Mouse (Mus musculus): ENCODE results near the gene Ssh2. TPM values are rescaled to one million over a fixed set of nuclear protein-coding genes. Genes with fewer than 3 reads are reported as not detected.

Ssh2 gene
- polyA plus RNA-seq, 1 experiment = 6.1 TPM

- no peaks in the 10 kb centered on the region for H3K4me1 ChIP-seq (ENCODE audit: control insufficient read depth, insufficient read depth, low read length)
- TF ChIP-seq CTCF (IDR thresholded peaks at IDR 0.05; ENCODE audit: low read depth, low read length) (no peak), POLR2A (IDR thresholded peaks at IDR 0.05; ENCODE audit: insufficient read depth, low read length) (no peak), EP300 (IDR thresholded peaks at IDR 0.05; ENCODE audit: insufficient read depth, low read depth, low read length) (no peak)
- no peaks in the 10 kb centered on the region for H3K36me3 ChIP-seq (ENCODE audit: control insufficient read depth, insufficient read depth, low read length, poor library complexity, severe bottlenecking)
- no peak overlapping the region for H3K9ac ChIP-seq (ENCODE audit: low read depth, poor library complexity, severe bottlenecking)
- H3K9me3 ChIP-seq (replicated peaks; ENCODE audit: control insufficient read depth, insufficient read depth, low read length, poor library complexity, severe bottlenecking) = no peaks in the 10 kb centered on the region
- H3K27me3 ChIP-seq (ENCODE audit: control insufficient read depth, insufficient read depth, low read length, poor library complexity, severe bottlenecking) = no peaks in the 10 kb centered on the region
- no peak overlapping the region for H3K27ac ChIP-seq (ENCODE audit: insufficient read depth, low read length)
- H3K4me3 ChIP-seq (ENCODE audit: low read depth, low read length) = no peak overlapping the region
These were observed 19.2 kb downstream of the Ssh2 start for GRCm38 (mm10) chr11:77235267-77235666.

GRCm38 (mm10) chr11:77239658-77240345 lies 23.7 kb downstream of the Ssh2 start:
- no peaks in the 10 kb centered on the region for H3K4me1 ChIP-seq (ENCODE audit: control insufficient read depth, insufficient read depth, low read length)
- no peak overlapping the region for H3K9ac ChIP-seq (ENCODE audit: low read depth, poor library complexity, severe bottlenecking)
- H3K27ac ChIP-seq (ENCODE audit: insufficient read depth, low read length) = no peak overlapping the region
- no peaks in the 10 kb centered on the region for H3K27me3 ChIP-seq (ENCODE audit: control insufficient read depth, insufficient read depth, low read length, poor library complexity, severe bottlenecking)
- TF ChIP-seq CTCF (IDR thresholded peaks at IDR 0.05; ENCODE audit: low read depth, low read length) = no peak
- no peak for TF ChIP-seq EP300 (IDR thresholded peaks at IDR 0.05; ENCODE audit: insufficient read depth, low read depth, low read length)
- TF ChIP-seq POLR2A (IDR thresholded peaks at IDR 0.05; ENCODE audit: insufficient read depth, low read length) = no peak
- no peaks in the 10 kb centered on the region for H3K36me3 ChIP-seq (ENCODE audit: control insufficient read depth, insufficient read depth, low read length, poor library complexity, severe bottlenecking)
- no peaks in the 10 kb centered on the region for H3K9me3 ChIP-seq (replicated peaks; ENCODE audit: control insufficient read depth, insufficient read depth, low read length, poor library complexity, severe bottlenecking)
- H3K4me3 ChIP-seq (ENCODE audit: low read depth, low read length) = no peak overlapping the region

- Histone ChIP-seq H3K4me3 (ENCODE audit: low read depth, low read length) (no peak overlapping the region), H3K27ac (ENCODE audit: insufficient read depth, low read length) (no peak overlapping the region), H3K36me3 (ENCODE audit: control insufficient read depth, insufficient read depth, low read length, poor library complexity, severe bottlenecking) (no peaks in the 10 kb centered on the region), H3K27me3 (ENCODE audit: control insufficient read depth, insufficient read depth, low read length, poor library complexity, severe bottlenecking) (no peaks in the 10 kb centered on the region), H3K9me3 (replicated peaks; ENCODE audit: control insufficient read depth, insufficient read depth, low read length, poor library complexity, severe bottlenecking) (no peaks in the 10 kb centered on the region), H3K9ac (ENCODE audit: low read depth, poor library complexity, severe bottlenecking) (no peak overlapping the region), H3K4me1 (ENCODE audit: control insufficient read depth, insufficient read depth, low read length) (no peaks in the 10 kb centered on the region)
- TF ChIP-seq POLR2A (IDR thresholded peaks at IDR 0.05; ENCODE audit: insufficient read depth, low read length) (no peak), EP300 (IDR thresholded peaks at IDR 0.05; ENCODE audit: insufficient read depth, low read depth, low read length) (no peak), CTCF (IDR thresholded peaks at IDR 0.05; ENCODE audit: low read depth, low read length) (no peak)
These were observed 24.6 kb downstream of the Ssh2 start for GRCm38 (mm10) chr11:77240466-77241246.

GRCm38 (mm10) chr11:77242912-77243311 lies 26.8 kb downstream of the Ssh2 start:
- Histone ChIP-seq H3K36me3 (ENCODE audit: control insufficient read depth, insufficient read depth, low read length, poor library complexity, severe bottlenecking) (no peaks in the 10 kb centered on the region), H3K27me3 (ENCODE audit: control insufficient read depth, insufficient read depth, low read length, poor library complexity, severe bottlenecking) (no peaks in the 10 kb centered on the region), H3K27ac (ENCODE audit: insufficient read depth, low read length) (no peak overlapping the region), H3K4me3 (ENCODE audit: low read depth, low read length) (no peak overlapping the region), H3K9ac (ENCODE audit: low read depth, poor library complexity, severe bottlenecking) (no peak overlapping the region), H3K4me1 (ENCODE audit: control insufficient read depth, insufficient read depth, low read length) (no peaks in the 10 kb centered on the region), H3K9me3 (replicated peaks; ENCODE audit: control insufficient read depth, insufficient read depth, low read length, poor library complexity, severe bottlenecking) (no peaks in the 10 kb centered on the region)
- no peak for TF ChIP-seq POLR2A (IDR thresholded peaks at IDR 0.05; ENCODE audit: insufficient read depth, low read length)
- no peak for TF ChIP-seq CTCF (IDR thresholded peaks at IDR 0.05; ENCODE audit: low read depth, low read length)
- no peak for TF ChIP-seq EP300 (IDR thresholded peaks at IDR 0.05; ENCODE audit: insufficient read depth, low read depth, low read length)

GRCm38 (mm10) chr11:77252826-77253225 lies 36.7 kb downstream of the Ssh2 start:
- no peak overlapping the region for H3K9ac ChIP-seq (ENCODE audit: low read depth, poor library complexity, severe bottlenecking)
- H3K4me1 ChIP-seq (ENCODE audit: control insufficient read depth, insufficient read depth, low read length) = no peaks in the 10 kb centered on the region
- no peak overlapping the region for H3K4me3 ChIP-seq (ENCODE audit: low read depth, low read length)
- H3K36me3 ChIP-seq (ENCODE audit: control insufficient read depth, insufficient read depth, low read length, poor library complexity, severe bottlenecking) = no peaks in the 10 kb centered on the region
- no peaks in the 10 kb centered on the region for H3K9me3 ChIP-seq (replicated peaks; ENCODE audit: control insufficient read depth, insufficient read depth, low read length, poor library complexity, severe bottlenecking)
- TF ChIP-seq POLR2A (IDR thresholded peaks at IDR 0.05; ENCODE audit: insufficient read depth, low read length) = no peak
- H3K27ac ChIP-seq (ENCODE audit: insufficient read depth, low read length) = no peak overlapping the region
- no peaks in the 10 kb centered on the region for H3K27me3 ChIP-seq (ENCODE audit: control insufficient read depth, insufficient read depth, low read length, poor library complexity, severe bottlenecking)

- H3K36me3 ChIP-seq (ENCODE audit: control insufficient read depth, insufficient read depth, low read length, poor library complexity, severe bottlenecking) = no peaks in the 10 kb centered on the region
- TF ChIP-seq POLR2A (IDR thresholded peaks at IDR 0.05; ENCODE audit: insufficient read depth, low read length) = no peak
- TF ChIP-seq CTCF (IDR thresholded peaks at IDR 0.05; ENCODE audit: low read depth, low read length) = no peak
- TF ChIP-seq EP300 (IDR thresholded peaks at IDR 0.05; ENCODE audit: insufficient read depth, low read depth, low read length) = no peak
- H3K9me3 ChIP-seq (replicated peaks; ENCODE audit: control insufficient read depth, insufficient read depth, low read length, poor library complexity, severe bottlenecking) = no peaks in the 10 kb centered on the region
- H3K27me3 ChIP-seq (ENCODE audit: control insufficient read depth, insufficient read depth, low read length, poor library complexity, severe bottlenecking) = no peaks in the 10 kb centered on the region
- no peaks in the 10 kb centered on the region for H3K4me1 ChIP-seq (ENCODE audit: control insufficient read depth, insufficient read depth, low read length)
- H3K27ac ChIP-seq (ENCODE audit: insufficient read depth, low read length) = no peak overlapping the region
- H3K9ac ChIP-seq (ENCODE audit: low read depth, poor library complexity, severe bottlenecking) = no peak overlapping the region
- no peak overlapping the region for H3K4me3 ChIP-seq (ENCODE audit: low read depth, low read length)
These were observed 43.4 kb downstream of the Ssh2 start for GRCm38 (mm10) chr11:77259441-77259840.
